Mouse (Mus musculus): ENCODE results near the gene Cnot8.

Cnot8 gene

DNA sequence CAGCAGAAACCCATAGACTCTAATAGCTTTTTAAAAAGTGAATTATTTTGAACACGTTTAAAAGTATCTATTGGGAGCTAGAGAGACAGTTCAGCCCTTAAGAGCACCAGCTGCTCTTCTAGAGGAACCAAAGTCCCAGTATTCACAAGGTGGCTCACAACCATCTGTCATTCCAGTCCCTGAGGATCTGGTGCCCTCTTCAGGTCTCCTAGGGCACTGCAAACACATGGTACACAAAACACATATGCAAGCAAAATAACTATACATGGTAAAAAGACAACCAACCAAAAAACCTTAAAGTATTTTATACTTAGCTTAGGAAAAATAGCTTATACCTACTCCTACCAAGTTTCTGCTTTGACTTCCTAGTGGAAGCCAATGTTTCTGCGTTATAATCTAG is 61.1 kb downstream of the Cnot8 start:
- DNase-seq (ENCODE audit: low spot score in 2 of 2) = no peak

DNA sequence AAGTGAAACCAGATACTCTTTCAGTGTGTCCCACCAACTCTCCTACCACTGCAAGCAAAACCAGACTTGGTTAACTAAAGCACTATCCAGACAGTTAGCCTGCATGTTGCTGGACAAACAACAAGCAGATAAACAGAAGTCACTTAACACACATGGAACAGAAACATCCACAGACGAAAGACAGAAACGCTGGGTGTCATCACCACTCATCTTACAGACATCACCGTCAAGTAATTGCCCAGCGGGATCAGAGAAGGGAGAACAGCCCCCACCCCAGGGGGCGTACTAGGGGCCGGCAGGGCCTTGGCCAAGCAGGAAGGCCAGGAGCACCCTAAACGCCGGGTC is 63.8 kb downstream of the Cnot8 start:
- DNase-seq (ENCODE audit: low spot score in 2 of 2) = no peak
